Mouse (Mus musculus): ENCODE results near the gene Ubqln1. TPM values are rescaled to one million over a fixed set of nuclear protein-coding genes. Genes with fewer than 3 reads are reported as not detected.

Gene Ubqln1
- polyA plus RNA-seq, 1 experiment from 2014 or later = 44.2 TPM

- peak overlapping the region; percentile 67 for H3K4me2 ChIP-seq (ENCODE audit: low read depth, low read length)
- H3K36me3 ChIP-seq (replicated peaks; ENCODE audit: insufficient read depth, low read length) = no peaks in the 10 kb centered on the region
- no peak for TF ChIP-seq EP300 (IDR thresholded peaks at IDR 0.05; ENCODE audit: low read depth)
- H3K4me1 ChIP-seq (ENCODE audit: insufficient read depth) = peaks cover 25% of the 10 kb centered on the region
- WGBS (ENCODE audit: insufficient replicate concordance) = under 1% methylated on average over 37 of the region's 48 CpGs
- no peak for DNase-seq
- peak; percentile 60 for ATAC-seq
- no peaks in the 10 kb centered on the region for H3K27me3 ChIP-seq (ENCODE audit: insufficient read depth, low read length)
- peak overlapping the region; percentile 99 for H3K9ac ChIP-seq (replicated peaks)
- H3K4me3 ChIP-seq (ENCODE audit: low read depth, low read length) = peak overlapping the region; percentile 100
- no peaks in the 10 kb centered on the region for H3K9me3 ChIP-seq (ENCODE audit: low read length)
- H3K27ac ChIP-seq (ENCODE audit: low read depth) = peak overlapping the region; percentile 74
These were observed 231 bp downstream of the Ubqln1 start for GRCm38 (mm10) chr13:58215253-58215591.

- no peaks in the 10 kb centered on the region for H3K9me3 ChIP-seq (ENCODE audit: low read length)
- WGBS (ENCODE audit: insufficient replicate concordance) = 2% methylated on average over 48 of the region's 49 CpGs
- peak overlapping the region; percentile 67 for H3K4me2 ChIP-seq (ENCODE audit: low read depth, low read length)
- TF ChIP-seq EP300 (IDR thresholded peaks at IDR 0.05; ENCODE audit: low read depth) (no peak), CTCF (IDR thresholded peaks at IDR 0.05; ENCODE audit: low read depth) (no peak)
- H3K9ac ChIP-seq (replicated peaks) = peak overlapping the region; percentile 99
- H3K4me3 ChIP-seq (ENCODE audit: low read depth, low read length) = peak overlapping the region; percentile 100
- DNase-seq (peak; percentile 36), ATAC-seq (peak; percentile 57)
- no peaks in the 10 kb centered on the region for H3K27me3 ChIP-seq (ENCODE audit: insufficient read depth, low read length)
- no peaks in the 10 kb centered on the region for H3K36me3 ChIP-seq (replicated peaks; ENCODE audit: insufficient read depth, low read length)
- peak overlapping the region; percentile 74 for H3K27ac ChIP-seq (ENCODE audit: low read depth)
- peaks cover 25% of the 10 kb centered on the region for H3K4me1 ChIP-seq (ENCODE audit: insufficient read depth)
These were observed 854 bp downstream of the Ubqln1 start for GRCm38 (mm10) chr13:58214346-58215252.

GRCm38 (mm10) chr13:58213801-58214200 lies 1.7 kb downstream of the Ubqln1 start:
- TF ChIP-seq EP300 (IDR thresholded peaks at IDR 0.05; ENCODE audit: low read depth) (no peak), CTCF (IDR thresholded peaks at IDR 0.05; ENCODE audit: low read depth) (no peak)
- H3K27ac ChIP-seq (ENCODE audit: low read depth) = peak overlapping the region; percentile 1; the same call in 1 of the 2 replicates
- H3K36me3 ChIP-seq (replicated peaks; ENCODE audit: insufficient read depth, low read length) = no peaks in the 10 kb centered on the region
- no peaks in the 10 kb centered on the region for H3K9me3 ChIP-seq (ENCODE audit: low read length)
- H3K27me3 ChIP-seq (ENCODE audit: insufficient read depth, low read length) = no peaks in the 10 kb centered on the region
- 49% methylated on average over 8 of the region's 8 CpGs for WGBS (ENCODE audit: insufficient replicate concordance)
- H3K4me1 ChIP-seq (ENCODE audit: insufficient read depth) = peaks cover 25% of the 10 kb centered on the region
- ATAC-seq = no peak
- DNase-seq = no peak
- peak overlapping the region; percentile 22; the same call in 1 of the 2 replicates for H3K9ac ChIP-seq (replicated peaks)
- H3K4me2 ChIP-seq (ENCODE audit: low read depth, low read length) = peak overlapping the region; percentile 67
- H3K4me3 ChIP-seq (ENCODE audit: low read depth, low read length) = peak overlapping the region; percentile 100

GRCm38 (mm10) chr13:58212530-58212929 lies 2.9 kb downstream of the Ubqln1 start:
- 65% methylated on average over 2 of the region's 2 CpGs for WGBS (ENCODE audit: insufficient replicate concordance)
- no peak overlapping the region for H3K9ac ChIP-seq (replicated peaks)
- no peaks in the 10 kb centered on the region for H3K36me3 ChIP-seq (replicated peaks; ENCODE audit: insufficient read depth, low read length)
- TF ChIP-seq CTCF (IDR thresholded peaks at IDR 0.05; ENCODE audit: low read depth) = no peak
- TF ChIP-seq EP300 (IDR thresholded peaks at IDR 0.05; ENCODE audit: low read depth) = no peak
- H3K27ac ChIP-seq (ENCODE audit: low read depth) = no peak overlapping the region
- ATAC-seq (no peak), DNase-seq (no peak)
- no peaks in the 10 kb centered on the region for H3K9me3 ChIP-seq (ENCODE audit: low read length)
- no peak overlapping the region for H3K4me3 ChIP-seq (ENCODE audit: low read depth, low read length)
- H3K27me3 ChIP-seq (ENCODE audit: insufficient read depth, low read length) = no peaks in the 10 kb centered on the region
- peaks cover 25% of the 10 kb centered on the region for H3K4me1 ChIP-seq (ENCODE audit: insufficient read depth)
- H3K4me2 ChIP-seq (ENCODE audit: low read depth, low read length) = no peak overlapping the region

GRCm38 (mm10) chr13:58210441-58210840 lies 5.0 kb downstream of the Ubqln1 start:
- DNase-seq = no peak
- H3K4me3 ChIP-seq (ENCODE audit: low read depth, low read length) = no peak overlapping the region
- H3K4me1 ChIP-seq (ENCODE audit: insufficient read depth) = peaks cover 26% of the 10 kb centered on the region
- H3K4me2 ChIP-seq (ENCODE audit: low read depth, low read length) = no peak overlapping the region
- no peak for ATAC-seq
- no peaks in the 10 kb centered on the region for H3K9me3 ChIP-seq (ENCODE audit: low read length)
- 69% methylated on average over 5 of the region's 5 CpGs for WGBS (ENCODE audit: insufficient replicate concordance)
- no peak overlapping the region for H3K27ac ChIP-seq (ENCODE audit: low read depth)
- H3K27me3 ChIP-seq (ENCODE audit: insufficient read depth, low read length) = no peaks in the 10 kb centered on the region
- no peak overlapping the region for H3K9ac ChIP-seq (replicated peaks)
- 0 out of 2 replicates have a peak, but pooled peaks cover 2% of the 10 kb centered on the region for H3K36me3 ChIP-seq (replicated peaks; ENCODE audit: insufficient read depth, low read length)
- TF ChIP-seq EP300 (IDR thresholded peaks at IDR 0.05; ENCODE audit: low read depth) (no peak), CTCF (IDR thresholded peaks at IDR 0.05; ENCODE audit: low read depth) (no peak)

- Histone ChIP-seq H3K9ac (replicated peaks) (no peak overlapping the region), H3K27ac (ENCODE audit: low read depth) (no peak overlapping the region), H3K36me3 (replicated peaks; ENCODE audit: insufficient read depth, low read length) (0 out of 2 replicates have a peak, but pooled peaks cover 2% of the 10 kb centered on the region), H3K4me1 (ENCODE audit: insufficient read depth) (peaks cover 16% of the 10 kb centered on the region), H3K4me2 (ENCODE audit: low read depth, low read length) (no peak overlapping the region), H3K27me3 (ENCODE audit: insufficient read depth, low read length) (no peaks in the 10 kb centered on the region), H3K9me3 (ENCODE audit: low read length) (no peaks in the 10 kb centered on the region), H3K4me3 (ENCODE audit: low read depth, low read length) (no peak overlapping the region)
- WGBS (ENCODE audit: insufficient replicate concordance) = 76% methylated on average over 4 of the region's 4 CpGs
- DNase-seq (no peak), ATAC-seq (peak; percentile 44; the same call in 1 of the 2 replicates)
- TF ChIP-seq CTCF (IDR thresholded peaks at IDR 0.05; ENCODE audit: low read depth) (no peak), EP300 (IDR thresholded peaks at IDR 0.05; ENCODE audit: low read depth) (no peak)
These were observed 9.4 kb downstream of the Ubqln1 start for GRCm38 (mm10) chr13:58206084-58206483.

All from liver, postnatal 0 days (tissue).